Mouse (Mus musculus): ENCODE measurements at regions not wholly inside any gene's neighbourhood (a gene's known extent, or its start where the extent isn't known, plus 50 kb on each side); places are given as distances from the start of the nearest gene placed in this dataset.

GRCm38 (mm10) chr15:62284606-62285531, 1362.1 kb upstream of the A1bg start:
- no peak overlapping the region for H3K4me3 ChIP-seq (ENCODE audit: low read depth, low read length)
- no peak overlapping the region for H3K27ac ChIP-seq (ENCODE audit: insufficient read depth, low read depth, low read length)
- TF ChIP-seq POLR2A (IDR thresholded peaks at IDR 0.05; ENCODE audit: low read depth, low read length), result no peak
- no peak for TF ChIP-seq CTCF (IDR thresholded peaks at IDR 0.05; ENCODE audit: extremely low read depth, insufficient read length, insufficient replicate concordance, low read depth, low read length)
- WGBS, result 94% methylated on average over 7 of the region's 7 CpGs
- H3K36me3 ChIP-seq (ENCODE audit: control insufficient read depth, insufficient read depth, low read length), result no peaks in the 10 kb centered on the region
- H3K27me3 ChIP-seq (ENCODE audit: control insufficient read depth, insufficient read depth, low read length), result no peaks in the 10 kb centered on the region
- H3K4me1 ChIP-seq (ENCODE audit: control insufficient read depth, insufficient read depth, insufficient read length, low read length), result no peaks in the 10 kb centered on the region

DNA sequence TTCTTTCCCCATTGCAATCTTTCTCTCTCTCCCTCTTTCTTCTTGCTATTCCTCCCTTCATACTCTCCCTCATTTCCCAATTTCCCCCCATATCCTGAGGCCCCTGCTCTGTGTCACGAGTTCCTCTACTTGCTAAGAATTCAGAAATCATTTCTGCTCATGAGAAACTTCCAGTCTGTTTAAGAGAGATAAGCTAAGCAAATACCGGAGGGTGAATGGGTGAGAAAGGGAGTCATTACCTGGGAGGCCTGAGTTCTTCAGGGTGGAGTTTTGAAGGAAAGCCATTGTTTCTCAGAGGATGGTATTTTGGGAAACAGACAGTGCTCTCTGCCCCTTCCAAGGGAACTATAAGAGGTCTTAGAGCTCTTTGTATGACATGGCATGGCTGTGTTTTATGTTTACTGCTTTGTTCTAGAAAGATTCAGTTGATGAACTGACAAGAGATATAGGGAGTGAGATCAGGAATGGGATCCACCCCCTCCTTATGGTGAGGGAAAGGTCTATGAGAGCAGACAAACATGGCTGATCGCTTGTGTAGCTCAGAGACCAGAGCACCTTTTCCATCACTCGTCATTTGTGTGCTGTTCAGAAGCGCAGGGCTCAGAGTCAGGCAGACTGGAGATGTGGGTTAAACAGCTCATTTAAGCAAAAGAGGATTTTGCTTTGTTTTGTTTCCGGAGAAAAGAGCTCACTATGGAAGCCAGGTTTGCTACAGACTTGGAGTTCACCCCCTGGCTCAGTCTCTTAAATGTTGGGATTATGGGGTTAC, 1361.0 kb upstream of the A1bg start:
- Histone ChIP-seq H3K27ac (ENCODE audit: insufficient read depth, low read depth, low read length) (no peak overlapping the region), H3K4me3 (ENCODE audit: low read depth, low read length) (no peak overlapping the region), H3K27me3 (ENCODE audit: control insufficient read depth, insufficient read depth, low read length) (no peaks in the 10 kb centered on the region), H3K4me1 (ENCODE audit: control insufficient read depth, insufficient read depth, insufficient read length, low read length) (no peaks in the 10 kb centered on the region), H3K36me3 (ENCODE audit: control insufficient read depth, insufficient read depth, low read length) (no peaks in the 10 kb centered on the region)
- TF ChIP-seq CTCF (IDR thresholded peaks at IDR 0.05; ENCODE audit: extremely low read depth, insufficient read length, insufficient replicate concordance, low read depth, low read length) (no peak), POLR2A (IDR thresholded peaks at IDR 0.05; ENCODE audit: low read depth, low read length) (no peak)
- WGBS, result 58% methylated on average over 6 of the region's 6 CpGs

- no peak for TF ChIP-seq POLR2A (IDR thresholded peaks at IDR 0.05; ENCODE audit: low read depth, low read length)
- TF ChIP-seq CTCF (IDR thresholded peaks at IDR 0.05; ENCODE audit: extremely low read depth, insufficient read length, insufficient replicate concordance, low read depth, low read length), result no peak
- 78% methylated on average over 9 of the region's 9 CpGs for WGBS
- H3K4me1 ChIP-seq (ENCODE audit: control insufficient read depth, insufficient read depth, insufficient read length, low read length), result no peaks in the 10 kb centered on the region
Measured at GRCm38 (mm10) chr15:62282646-62283045, 1359.8 kb upstream of the A1bg start.

GRCm38 (mm10) chr15:62282116-62282515, 1359.3 kb upstream of the A1bg start:
- Histone ChIP-seq H3K27me3 (ENCODE audit: control insufficient read depth, insufficient read depth, low read length) (no peaks in the 10 kb centered on the region), H3K4me3 (ENCODE audit: low read depth, low read length) (no peak overlapping the region), H3K27ac (ENCODE audit: insufficient read depth, low read depth, low read length) (no peak overlapping the region), H3K4me1 (ENCODE audit: control insufficient read depth, insufficient read depth, insufficient read length, low read length) (no peaks in the 10 kb centered on the region), H3K36me3 (ENCODE audit: control insufficient read depth, insufficient read depth, low read length) (no peaks in the 10 kb centered on the region)
- WGBS, result 10% methylated on average over 1 of the region's 1 CpGs
- TF ChIP-seq CTCF (IDR thresholded peaks at IDR 0.05; ENCODE audit: extremely low read depth, insufficient read length, insufficient replicate concordance, low read depth, low read length) (no peak), POLR2A (IDR thresholded peaks at IDR 0.05; ENCODE audit: low read depth, low read length) (no peak)

More at GRCm38 (mm10) chr15:62282646-62283045, 1359.8 kb upstream of the A1bg start:
- Histone ChIP-seq H3K36me3 (ENCODE audit: control insufficient read depth, insufficient read depth, low read length) (no peaks in the 10 kb centered on the region), H3K27ac (ENCODE audit: insufficient read depth, low read depth, low read length) (no peak overlapping the region), H3K4me3 (ENCODE audit: low read depth, low read length) (no peak overlapping the region), H3K27me3 (ENCODE audit: control insufficient read depth, insufficient read depth, low read length) (no peaks in the 10 kb centered on the region)

DNA sequence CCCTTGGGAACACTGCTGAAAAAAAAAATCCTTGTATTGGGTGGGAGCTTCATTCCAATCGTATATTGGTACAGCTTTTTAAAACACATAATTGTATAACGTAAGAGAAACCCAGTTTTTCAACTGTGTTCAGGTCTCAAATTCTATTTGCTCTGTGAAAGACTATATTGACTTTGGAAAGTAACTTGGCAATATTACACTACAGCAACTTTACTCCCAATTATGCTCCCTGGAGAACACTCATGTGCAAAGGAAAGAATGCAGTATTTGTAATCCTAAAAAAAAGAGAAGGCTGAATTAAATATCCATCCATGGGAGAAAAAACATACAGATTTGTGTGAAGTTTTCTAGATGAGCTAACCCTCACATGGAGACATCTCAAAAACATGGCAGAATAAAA, 1356.7 kb upstream of the A1bg start:
- Histone ChIP-seq H3K36me3 (ENCODE audit: control insufficient read depth, insufficient read depth, low read length) (no peaks in the 10 kb centered on the region), H3K27ac (ENCODE audit: insufficient read depth, low read depth, low read length) (no peak overlapping the region), H3K27me3 (ENCODE audit: control insufficient read depth, insufficient read depth, low read length) (no peaks in the 10 kb centered on the region), H3K4me1 (ENCODE audit: control insufficient read depth, insufficient read depth, insufficient read length, low read length) (no peaks in the 10 kb centered on the region), H3K4me3 (ENCODE audit: low read depth, low read length) (no peak overlapping the region)
- TF ChIP-seq POLR2A (IDR thresholded peaks at IDR 0.05; ENCODE audit: low read depth, low read length) (no peak), CTCF (IDR thresholded peaks at IDR 0.05; ENCODE audit: extremely low read depth, insufficient read length, insufficient replicate concordance, low read depth, low read length) (no peak)
- 80% methylated on average over 2 of the region's 2 CpGs for WGBS

GRCm38 (mm10) chr15:62274818-62275217, 1352.0 kb upstream of the A1bg start:
- no peaks in the 10 kb centered on the region for H3K27me3 ChIP-seq (ENCODE audit: control insufficient read depth, insufficient read depth, low read length)
- no peak overlapping the region for H3K27ac ChIP-seq (ENCODE audit: insufficient read depth, low read depth, low read length)
- WGBS, result 100% methylated on average over 1 of the region's 1 CpGs
- no peak overlapping the region for H3K4me3 ChIP-seq (ENCODE audit: low read depth, low read length)
- no peaks in the 10 kb centered on the region for H3K36me3 ChIP-seq (ENCODE audit: control insufficient read depth, insufficient read depth, low read length)
- no peak for TF ChIP-seq POLR2A (IDR thresholded peaks at IDR 0.05; ENCODE audit: low read depth, low read length)
- no peak for TF ChIP-seq CTCF (IDR thresholded peaks at IDR 0.05; ENCODE audit: extremely low read depth, insufficient read length, insufficient replicate concordance, low read depth, low read length)
- no peaks in the 10 kb centered on the region for H3K4me1 ChIP-seq (ENCODE audit: control insufficient read depth, insufficient read depth, insufficient read length, low read length)

Data from small intestine, adult 2 months (tissue).